Mouse (Mus musculus): ENCODE results near the gene Entr1. TPM values are rescaled to one million over a fixed set of nuclear protein-coding genes. Genes with fewer than 3 reads are reported as not detected.

Entr1 gene
- total RNA-seq (2021) = 10 to 100 TPM; 44.9 to 45.2 TPM
- long read RNA-seq, experiment 1, transcript Entr1-201 (9 exons, 2,031 nt) = minor isoform, 13 of 54 reads
- long read RNA-seq, experiment 1, transcript Entr1-202 (8 exons, 1,955 nt) = major isoform, 16 of 54 reads
- long read RNA-seq, experiment 1, partial matches to known transcripts = 2 of 54 reads
- long read RNA-seq, experiment 1, other reads (novel, unspliced or antisense) = 19 of 54 reads
- long read RNA-seq, experiment 2, transcript Entr1-202 (8 exons, 1,955 nt) = major isoform, 15 of 34 reads
- long read RNA-seq, experiment 2, transcript Entr1-201 (9 exons, 2,031 nt) = minor isoform, 6 of 34 reads
- long read RNA-seq, experiment 2, partial matches to known transcripts = 1 of 34 reads
- long read RNA-seq, experiment 2, other reads (novel, unspliced or antisense) = 12 of 34 reads

DNA sequence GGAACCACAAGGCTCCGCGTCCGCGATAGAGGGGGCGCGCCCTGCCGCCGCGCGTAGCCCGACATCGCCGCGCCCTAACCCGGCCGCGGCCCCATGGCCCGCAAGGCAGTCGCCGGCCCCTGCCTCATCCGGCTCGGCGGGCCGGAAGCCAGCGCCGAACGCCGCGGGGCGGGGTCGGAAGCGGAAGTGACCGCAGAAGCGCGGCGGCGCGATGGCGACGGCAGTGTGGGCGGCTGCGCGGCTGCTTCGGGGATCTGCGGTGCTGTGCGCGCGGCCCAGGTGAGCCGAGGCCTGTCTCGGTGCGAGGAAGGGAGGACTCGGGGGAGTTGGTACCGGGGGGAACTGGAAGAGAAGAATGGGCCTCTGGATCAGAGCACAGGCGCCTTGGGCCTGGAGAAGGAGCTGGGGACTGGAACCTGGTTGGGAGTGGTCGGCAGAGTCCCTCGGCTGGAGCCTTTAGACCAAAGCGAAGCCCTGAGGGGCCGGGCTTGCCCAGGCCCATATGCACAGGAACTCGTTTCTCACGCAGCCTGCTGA lies at the start of gene Entr1, which contains the start of gene Pmpca:
TSS of gene Entr1 (minus strand) at position 163 of the 537 bp plus-strand sequence.
TSS of gene Pmpca (plus strand) at position 186 of the 537 bp plus-strand sequence.
- peak; percentile 87 to 88 for DNase-seq

DNA sequence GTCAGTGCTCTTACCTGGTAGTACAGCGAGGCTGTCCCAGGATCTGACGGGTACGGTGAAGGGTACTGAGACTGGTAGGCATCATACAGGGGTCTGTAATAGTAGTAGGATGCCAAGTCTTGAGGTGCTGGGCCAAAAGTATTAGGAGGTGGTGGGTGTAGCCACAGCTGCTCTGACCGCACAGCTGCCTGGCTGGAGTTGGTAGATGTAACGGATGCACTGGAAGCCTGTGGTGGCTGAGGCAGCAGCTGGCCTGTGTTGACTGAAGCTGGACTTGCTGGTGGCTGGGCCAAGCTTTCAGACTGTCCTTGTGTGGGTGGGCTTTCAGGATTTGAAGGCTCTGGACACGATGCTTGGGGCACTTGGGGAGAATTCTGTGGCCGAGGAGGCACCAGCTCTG lies 49.3 kb upstream of the Entr1 start:
- DNase-seq = no peak

DNA sequence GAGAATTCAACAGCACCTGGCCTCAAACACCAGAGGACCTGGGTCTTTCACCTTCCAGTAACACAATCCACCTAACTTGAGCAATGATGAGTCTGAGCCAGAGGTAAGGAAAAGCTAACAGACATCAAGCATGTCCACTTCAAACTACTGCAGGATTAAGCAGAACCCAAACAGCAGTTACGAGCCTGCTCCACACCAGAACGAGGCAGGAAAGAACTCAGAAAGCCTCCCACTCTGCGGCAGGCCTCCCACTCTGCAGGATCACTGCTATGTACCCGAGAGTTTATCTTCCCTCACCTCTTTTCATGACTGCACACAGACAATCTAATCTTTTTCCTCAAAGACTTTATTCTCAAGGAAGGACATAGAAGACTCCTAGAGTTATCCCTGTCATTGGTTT lies 48.1 kb upstream of the Entr1 start:
- no peak for DNase-seq

DNA sequence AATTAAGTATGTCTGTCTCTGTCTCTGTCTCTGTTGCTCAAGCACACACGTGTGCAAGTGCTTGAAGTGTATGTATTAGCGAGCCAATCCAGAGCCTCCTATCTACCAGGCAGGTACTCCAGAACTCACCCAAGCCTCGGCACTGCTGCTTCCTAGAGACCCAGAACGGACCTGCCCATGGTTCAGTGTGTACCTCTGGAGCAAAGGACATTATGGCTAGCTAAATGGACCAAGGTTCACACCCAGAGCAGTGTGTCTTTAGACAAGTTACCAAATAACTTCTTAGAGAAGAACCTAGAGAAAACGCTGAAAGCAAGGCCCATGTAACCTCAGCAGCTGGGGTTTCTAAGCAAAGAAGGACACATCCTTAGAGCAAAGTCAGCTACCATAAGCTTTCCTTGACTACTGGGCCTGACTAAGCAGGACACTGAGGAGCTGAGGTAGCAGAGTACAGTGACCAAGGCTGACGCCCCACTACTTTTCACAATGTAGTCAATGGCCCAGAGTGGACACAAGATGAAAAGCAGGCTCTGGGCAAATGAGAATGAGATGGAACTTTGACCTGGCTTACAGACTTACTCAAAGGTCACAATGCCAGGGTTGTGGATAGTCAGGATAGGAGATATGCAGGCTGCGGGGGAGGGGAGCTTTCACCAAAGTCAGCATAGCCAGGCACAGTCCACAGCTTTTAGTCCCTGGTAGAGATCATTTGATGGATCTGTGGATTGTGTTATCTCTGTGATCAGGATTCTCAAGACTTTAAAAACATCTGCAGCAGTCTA lies 45.9 kb upstream of the Entr1 start:
- DNase-seq = no peak

DNA sequence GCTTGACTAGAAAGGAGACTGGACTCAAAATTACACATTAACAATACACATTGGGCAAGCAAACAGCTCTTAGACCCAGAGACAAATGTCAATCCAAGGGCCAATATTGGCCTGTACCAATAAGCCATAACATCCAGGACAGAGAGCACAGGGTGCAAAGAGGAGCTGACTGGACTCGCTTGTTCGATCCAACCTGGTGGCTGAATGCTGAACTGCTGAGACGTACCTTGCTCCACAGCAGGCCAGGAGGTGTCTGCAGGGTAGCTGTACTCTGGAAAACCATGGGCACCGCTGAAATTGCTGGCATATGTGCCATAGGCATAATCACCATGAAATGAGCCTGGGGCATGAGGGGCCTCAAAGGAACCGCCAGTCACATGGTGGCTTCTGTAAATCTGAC lies 40.7 kb upstream of the Entr1 start:
- DNase-seq = no peak

DNA sequence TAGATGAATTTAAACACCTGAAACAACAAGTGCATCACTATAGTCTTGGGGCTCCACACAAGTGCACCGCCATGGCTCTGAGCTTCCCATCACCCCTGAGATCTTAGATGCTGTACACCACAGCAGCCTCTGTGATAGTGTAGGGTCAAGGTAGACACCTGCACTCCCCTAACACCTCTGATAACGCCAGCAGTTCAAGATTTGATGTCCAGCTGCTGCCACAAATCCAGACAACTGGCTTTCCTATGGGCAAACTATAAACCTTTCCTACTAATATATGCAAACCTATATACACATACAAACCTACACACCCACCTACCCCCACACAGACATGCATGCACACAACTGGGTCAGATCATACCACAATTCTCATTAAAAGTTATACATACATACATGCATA lies 35.4 kb upstream of the Entr1 start:
- no peak for DNase-seq

DNA sequence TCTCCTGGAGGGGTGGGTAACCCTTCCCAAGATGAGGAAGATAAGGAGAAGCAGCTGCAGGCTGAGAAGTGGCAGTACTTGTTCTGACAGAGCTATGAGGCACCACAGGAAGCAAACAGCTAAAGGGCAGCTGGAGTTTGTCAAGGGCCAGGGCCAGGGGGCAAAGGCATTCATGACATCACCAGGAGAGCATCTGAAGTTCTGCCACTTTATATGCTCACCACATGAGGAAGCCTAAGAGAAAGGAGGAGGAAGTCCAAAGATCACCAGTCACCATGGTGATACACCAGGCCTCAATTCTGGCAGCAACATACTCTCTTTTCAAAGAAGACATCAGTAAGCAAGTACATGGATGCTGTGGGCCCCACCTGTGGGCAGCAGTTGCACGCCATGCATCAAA lies 34.0 kb upstream of the Entr1 start:
- no peak for DNase-seq

DNA sequence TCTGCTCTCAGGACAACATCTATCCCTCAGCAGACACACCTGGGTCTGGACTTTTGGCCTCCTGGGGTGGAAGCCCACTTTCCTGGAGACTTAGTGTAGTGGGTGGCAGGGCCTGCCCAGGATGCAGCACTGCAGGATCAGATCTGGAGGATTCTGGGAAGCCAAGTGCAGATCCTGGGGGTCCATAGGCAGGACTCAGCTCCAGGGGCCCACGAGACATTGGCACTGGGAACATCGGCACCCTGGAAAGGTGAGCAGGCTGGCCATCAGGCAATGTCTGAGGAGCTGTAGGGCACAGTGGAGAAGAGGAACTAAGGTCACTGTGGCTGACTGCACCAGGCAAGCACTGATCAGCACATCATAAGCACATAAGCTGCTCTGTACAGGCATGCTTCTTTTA lies 32.9 kb upstream of the Entr1 start:
- DNase-seq = no peak

DNA sequence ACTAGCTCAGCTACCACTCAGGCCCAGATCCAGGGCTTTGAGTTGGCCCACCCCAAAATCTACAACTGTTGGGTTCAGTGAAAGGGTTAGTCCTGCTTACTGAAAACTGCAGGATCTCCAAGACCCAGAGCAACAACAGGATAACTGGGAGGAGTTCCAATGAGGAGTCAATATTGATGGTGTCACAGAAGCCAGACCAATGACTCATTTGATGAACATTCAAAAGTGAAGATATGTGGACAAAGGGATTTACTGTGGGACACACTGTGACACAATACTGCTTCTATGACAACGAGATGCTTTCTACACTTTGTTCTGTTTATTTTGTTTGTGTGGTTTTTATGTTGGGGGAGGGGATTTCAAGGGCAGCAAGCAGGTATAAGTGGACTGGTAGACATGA lies 29.0 kb upstream of the Entr1 start:
- no peak for DNase-seq

DNA sequence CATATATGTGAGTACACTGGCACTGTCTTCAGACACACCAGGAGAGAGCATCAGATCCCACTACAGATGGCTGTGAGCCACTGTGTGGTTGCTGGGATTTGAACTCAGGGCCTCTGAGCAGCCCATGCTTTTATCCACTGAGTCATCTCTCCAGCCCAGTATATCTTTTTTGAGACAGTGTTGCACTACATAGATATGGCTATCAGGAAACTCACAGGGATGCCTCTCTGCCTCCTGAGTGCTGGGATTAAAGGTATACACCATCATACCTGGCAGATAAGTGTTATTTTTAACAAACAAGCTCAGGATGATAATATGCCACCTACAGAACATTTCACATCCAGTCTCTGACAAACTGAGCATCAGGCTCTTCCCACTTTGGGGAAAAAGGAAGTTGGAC lies 27.9 kb upstream of the Entr1 start:
- no peak for DNase-seq

DNA sequence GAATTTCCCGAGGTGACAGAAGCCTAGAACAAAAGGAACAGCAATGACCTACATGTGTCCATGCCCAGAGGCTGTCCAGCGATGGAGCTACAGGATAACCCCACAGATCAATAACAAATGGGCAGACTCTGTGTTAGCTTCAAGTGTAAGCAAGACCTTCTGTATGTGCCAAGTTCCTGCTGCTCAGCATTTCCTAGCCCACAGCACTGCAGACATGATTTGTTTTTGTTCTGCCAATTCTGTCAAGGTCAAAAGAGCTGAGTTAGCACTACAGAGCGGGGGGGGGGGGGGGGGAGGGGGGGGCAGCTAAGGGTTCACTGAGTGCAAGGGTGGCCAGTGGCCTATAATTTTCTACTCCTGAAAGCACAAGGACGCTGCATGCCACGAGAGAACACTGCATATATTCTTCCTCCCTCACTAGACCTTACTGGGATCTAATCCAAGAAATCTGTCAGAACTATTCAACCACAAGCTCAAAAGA lies 21.9 kb upstream of the Entr1 start:
- DNase-seq = no peak

DNA sequence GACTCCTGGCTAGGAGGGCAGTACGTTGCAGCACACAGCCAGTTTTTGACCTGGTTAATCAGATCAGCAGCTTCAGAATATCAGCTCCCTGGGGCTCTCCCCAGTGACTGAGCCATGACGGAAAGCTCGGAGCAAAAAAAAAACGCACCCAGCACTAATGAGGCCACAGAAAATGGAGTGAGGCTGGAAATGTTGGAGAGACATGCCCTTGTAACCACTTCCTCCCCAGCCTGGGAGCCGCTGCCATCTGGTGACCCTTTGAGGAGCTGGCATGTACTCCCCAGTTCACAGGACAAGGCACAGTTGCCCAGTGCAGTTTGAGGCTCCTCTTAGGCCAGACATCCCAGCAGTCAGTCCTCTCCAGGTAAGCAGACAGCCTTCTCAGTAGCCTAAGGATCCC lies 21.0 kb upstream of the Entr1 start:
- no peak for DNase-seq

DNA sequence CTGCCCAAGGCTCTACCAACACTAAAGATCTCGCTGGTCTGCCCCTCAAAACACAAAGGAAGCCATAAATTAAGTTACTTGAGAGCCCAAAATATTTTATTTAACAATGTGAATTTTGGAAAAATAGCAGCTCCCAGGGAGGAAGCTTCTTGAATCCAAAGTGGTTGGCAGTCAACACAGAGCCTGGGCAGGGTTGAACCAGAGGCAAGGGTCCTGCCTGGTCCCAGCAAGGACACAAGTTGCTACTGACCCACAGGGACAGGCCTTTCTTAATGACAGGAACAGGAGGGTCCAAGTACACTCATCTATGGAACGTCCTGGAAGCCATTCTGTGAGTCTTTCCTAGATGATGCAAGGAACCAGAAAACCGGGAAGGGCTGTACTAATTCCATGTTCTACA lies 20.2 kb upstream of the Entr1 start:
- DNase-seq = no peak

DNA sequence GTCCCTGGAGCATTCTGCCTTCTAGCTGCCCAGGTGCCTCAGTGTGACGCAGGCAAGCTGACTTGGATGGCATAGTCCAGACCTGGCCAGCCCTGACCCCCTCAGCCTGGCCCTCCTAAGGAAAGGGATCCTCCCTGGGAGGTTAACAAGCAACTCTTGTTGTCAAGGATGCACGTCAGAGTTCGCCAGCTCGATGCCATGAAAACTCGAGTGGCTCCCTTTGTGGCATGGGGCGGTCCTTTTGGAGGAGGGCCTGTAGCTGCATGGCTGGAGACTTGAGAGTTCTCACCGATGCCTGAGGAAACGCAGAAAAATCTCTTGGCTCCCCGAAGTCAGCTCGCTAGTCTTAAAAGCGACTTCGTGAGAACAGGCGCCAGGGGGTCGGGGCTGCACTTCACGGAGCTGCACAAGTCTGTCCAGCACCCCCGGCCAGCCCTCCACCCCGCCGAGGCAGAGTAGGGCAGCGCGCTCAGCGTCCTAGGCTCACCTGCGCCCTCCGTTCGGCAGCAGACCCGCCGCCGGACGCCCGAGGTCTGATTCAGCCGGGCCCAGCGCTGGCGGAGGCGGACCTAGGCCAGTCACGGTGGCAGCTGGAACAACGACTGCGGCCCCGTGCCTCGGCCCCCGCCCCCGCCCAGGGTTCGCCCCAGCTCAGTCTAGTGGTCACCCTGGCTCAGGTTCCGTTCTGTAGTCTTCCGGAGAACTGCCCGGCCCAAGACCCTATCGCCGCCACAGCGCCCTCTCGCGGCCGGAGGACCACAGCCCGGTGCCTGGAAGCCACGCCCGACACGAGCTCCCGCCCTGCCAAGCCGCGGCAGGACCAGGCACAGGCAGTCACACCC lies 19.6 kb upstream of the Entr1 start, which contains the start of gene Inpp5e:
TSS of gene Inpp5e (minus strand) at position 689 of the 842 bp plus-strand sequence.
- peak; percentile 97 to 99 for DNase-seq

DNA sequence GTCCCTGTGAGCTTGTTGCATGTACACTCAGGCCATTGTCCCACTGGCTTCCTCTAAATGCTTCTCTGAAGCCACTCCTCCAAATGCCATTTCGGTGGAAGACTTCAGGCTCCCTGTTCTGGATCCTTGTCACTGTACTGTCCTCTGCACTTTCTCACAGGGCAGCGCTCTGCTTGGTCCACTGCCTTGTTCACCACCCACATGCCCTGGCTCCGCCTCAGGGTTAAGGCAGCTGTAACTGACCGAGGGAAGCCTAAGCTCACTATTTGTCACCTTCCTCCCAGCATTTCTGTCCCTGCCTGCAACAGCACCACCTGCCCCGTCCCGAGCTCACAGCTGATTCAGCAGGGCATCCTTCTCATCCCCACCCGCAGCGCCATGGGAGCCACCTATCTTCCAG lies 14.2 kb upstream of the Entr1 start:
- DNase-seq = no peak

DNA sequence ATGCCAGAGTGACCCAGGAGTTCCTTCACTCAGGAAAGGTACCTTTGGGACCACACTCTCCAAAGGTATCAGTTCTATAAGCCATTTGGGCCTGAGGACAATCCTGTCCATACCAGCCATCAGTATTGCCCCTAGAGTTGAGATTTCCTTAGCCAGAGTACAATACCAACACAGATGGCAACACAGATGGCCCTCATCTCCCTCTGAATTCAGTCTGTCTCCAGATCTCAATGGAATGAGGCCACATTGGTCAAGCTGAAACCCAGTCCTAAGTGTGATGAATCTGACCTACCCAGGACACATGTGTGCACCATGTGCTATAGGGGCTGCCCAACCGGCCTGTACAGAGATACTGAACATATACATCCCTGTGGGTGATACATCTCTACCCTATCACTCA lies 13.1 kb upstream of the Entr1 start:
- DNase-seq = no peak

DNA sequence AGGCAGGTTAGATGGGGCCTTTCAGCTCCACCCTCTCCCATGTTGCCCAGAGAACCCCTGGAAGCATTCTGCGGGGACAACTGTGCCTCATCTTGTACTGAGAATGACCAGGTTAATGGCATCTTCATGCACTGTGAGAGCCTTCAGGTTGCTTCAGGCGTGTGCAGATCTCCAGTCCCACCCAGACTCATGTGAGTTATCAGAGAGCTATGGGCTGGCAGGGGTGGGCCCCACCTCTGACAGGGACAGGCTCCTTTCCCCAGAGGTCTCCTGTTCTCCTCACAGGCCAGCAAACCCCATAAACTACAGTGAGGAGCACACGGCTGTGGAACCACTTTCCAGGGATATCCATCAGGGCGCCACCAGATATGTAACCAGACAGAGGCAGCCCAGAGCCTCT lies 11.9 kb upstream of the Entr1 start:
- DNase-seq = no peak

DNA sequence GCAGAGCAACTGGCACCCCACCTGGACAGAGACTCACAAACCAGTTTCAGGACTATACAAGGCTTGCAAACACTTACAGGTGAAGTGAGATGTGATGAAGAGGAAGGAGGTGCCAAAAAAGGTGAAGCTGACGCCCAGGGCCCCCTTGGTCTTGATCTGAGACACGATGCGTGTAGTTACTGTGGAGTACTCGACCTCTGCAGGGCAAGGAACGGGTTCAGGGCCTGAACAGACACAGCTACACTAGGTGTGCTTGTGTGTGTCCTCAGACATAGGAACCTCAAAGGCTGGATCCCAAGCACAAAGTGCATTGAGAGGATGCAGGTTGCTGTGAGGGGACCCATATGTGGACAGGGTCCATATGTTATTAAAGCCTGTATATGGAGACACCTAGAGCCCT lies 11.2 kb upstream of the Entr1 start:
- no peak for DNase-seq

DNA sequence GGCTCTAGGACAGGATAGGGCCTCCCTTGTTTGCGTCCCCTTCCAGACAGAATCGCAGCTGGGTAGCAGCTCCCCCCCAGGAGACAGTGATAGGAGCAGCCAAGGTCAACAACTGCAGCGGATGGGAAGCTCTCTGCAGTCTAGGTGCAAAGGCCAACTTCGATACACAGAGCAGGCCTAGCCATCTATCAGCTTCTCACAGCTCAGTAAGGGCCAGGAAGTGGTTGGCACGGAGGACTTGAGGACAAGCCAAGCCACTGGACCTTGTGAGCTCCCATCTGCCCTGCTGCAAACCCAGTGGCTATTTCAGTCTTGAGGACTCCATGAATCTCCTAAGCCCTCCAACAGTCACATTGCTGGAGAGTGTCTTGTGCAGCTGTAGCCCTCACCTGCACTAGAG lies 10.5 kb upstream of the Entr1 start:
- peak; percentile 63 to 78 for DNase-seq

DNA sequence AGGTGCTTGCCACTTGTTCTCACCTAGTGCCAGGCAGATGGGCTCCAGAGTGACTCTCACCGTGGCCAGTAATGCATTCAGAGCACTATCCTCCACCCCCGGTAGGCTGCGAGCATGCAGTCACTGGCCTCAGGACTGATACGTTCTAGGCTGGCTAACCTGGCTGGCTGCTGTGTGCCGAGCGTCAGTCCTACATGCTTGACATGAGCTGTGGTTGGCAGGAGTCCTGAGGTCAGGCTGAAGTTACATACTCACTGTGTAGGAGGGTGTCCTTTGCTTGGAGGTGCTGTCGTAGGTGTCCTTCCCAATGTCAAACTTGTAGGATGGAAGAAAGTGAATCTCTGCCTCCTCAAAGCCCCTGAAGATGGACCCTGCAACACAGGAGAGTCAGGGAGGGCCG lies 9.9 kb upstream of the Entr1 start:
- peak in 1 of 2 experiments; percentile 35 for DNase-seq

DNA sequence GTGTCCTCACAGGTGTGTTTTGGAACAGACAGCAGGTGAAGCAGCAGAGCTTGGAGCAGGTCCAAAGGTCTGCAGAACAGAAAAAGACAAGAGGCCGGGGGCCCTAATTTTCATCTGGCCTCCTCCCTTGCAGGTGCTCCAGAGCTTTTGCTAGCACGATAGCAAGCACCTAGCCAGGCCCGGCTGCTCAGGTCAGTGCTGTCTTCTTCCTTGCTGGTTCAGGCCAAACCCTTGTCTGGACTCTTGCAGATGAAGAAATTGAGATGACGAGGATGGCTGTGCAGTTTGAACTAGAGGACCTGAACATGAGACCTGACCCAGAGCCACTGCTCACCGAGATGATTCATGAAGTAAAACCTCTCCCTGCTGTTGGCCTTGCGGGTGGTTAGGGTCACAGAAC lies 2.5 kb upstream of the Entr1 start:
- DNase-seq = no peak

DNA sequence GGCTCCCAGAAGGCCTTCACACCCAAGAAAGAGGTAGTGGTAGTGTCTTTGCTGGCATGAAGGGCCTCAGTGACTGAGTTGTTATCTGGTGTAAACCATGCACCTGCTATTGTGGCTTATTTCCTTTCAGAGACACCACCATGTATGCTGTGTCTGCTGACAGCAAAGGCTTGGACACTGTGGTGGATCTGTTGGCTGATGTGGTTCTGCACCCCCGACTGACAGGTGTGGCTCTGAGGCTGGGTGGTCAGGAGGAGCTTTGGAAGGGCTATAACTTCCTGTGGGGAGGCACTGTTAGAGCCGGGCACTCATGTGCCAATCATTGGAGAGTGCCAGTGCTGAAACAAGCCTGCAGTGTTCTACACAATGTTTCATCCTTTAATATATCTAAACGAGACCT lies 1.8 kb upstream of the Entr1 start:
- DNase-seq = no peak
